Mouse (Mus musculus) ES-Bruce4 (cell line): Measurements from ENCODE around the gene Avp. TPM values are rescaled to one million over a fixed set of nuclear protein-coding genes. Genes with fewer than 3 reads are reported as not detected.

Experiments
- H3K27ac ChIP-seq: 2 replicates; pipeline ENCODE4 v1.5.1; 2012; ENCODE audit warnings: low read length, inconsistent platforms; ENCODE audit not compliant: insufficient read depth
- H3K27me3 ChIP-seq: 2 replicates; pipeline ENCODE4 v1.6.1; 2012; ENCODE audit warnings: mild to moderate bottlenecking, low read length, inconsistent platforms; ENCODE audit not compliant: control insufficient read depth, poor library complexity, insufficient read depth, severe bottlenecking
- H3K36me3 ChIP-seq: 2 replicates; pipeline ENCODE4 v1.6.1; 2012; ENCODE audit warnings: inconsistent platforms, mild to moderate bottlenecking, low read length, moderate library complexity; ENCODE audit not compliant: control insufficient read depth, poor library complexity, insufficient read depth, severe bottlenecking
- H3K4me1 ChIP-seq: one replicate; pipeline ENCODE4 v1.8.1; 2011; ENCODE audit warnings: low read length; ENCODE audit not compliant: control insufficient read depth, insufficient read depth
- H3K4me3 ChIP-seq: 2 replicates; pipeline ENCODE4 v1.5.1; 2011; ENCODE audit warnings: low read depth, mild to moderate bottlenecking, low read length
- H3K9ac ChIP-seq: 2 replicates; pipeline ENCODE4 v1.6.1; 2012; ENCODE audit warnings: low read depth, mild to moderate bottlenecking, inconsistent platforms; ENCODE audit not compliant: poor library complexity, severe bottlenecking
- H3K9me3 ChIP-seq: replicated peaks from 2 replicates; pipeline ENCODE4 v1.6.1; 2012; ENCODE audit warnings: mild to moderate bottlenecking, low read length, inconsistent platforms; ENCODE audit not compliant: control insufficient read depth, poor library complexity, insufficient read depth, severe bottlenecking
- CTCF ChIP-seq: IDR thresholded peaks from one replicate; pipeline ENCODE4 v1.8.1; 2011; ENCODE audit warnings: low read depth, low read length
- EP300 ChIP-seq: IDR thresholded peaks from 2 replicates; pipeline ENCODE4 v1.6.1; 2011; ENCODE audit warnings: low read depth, low read length; ENCODE audit not compliant: insufficient read depth
- POLR2A ChIP-seq: IDR thresholded peaks from one replicate; pipeline ENCODE4 v1.8.1; 2011; ENCODE audit warnings: low read length; ENCODE audit not compliant: insufficient read depth
- polyA plus RNA-seq: library from polyadenylated mRNA; stranded (reverse); fragments of >200 nt; gene quantifications from 2 replicates; pipeline ENCODE4 v1.2.4, GENCODE M21; 2011; ENCODE audit warnings: low read depth; ENCODE audit not compliant: missing spikeins, insufficient read depth, insufficient read length

Gene Avp
- polyA plus RNA-seq, 1 experiment: not detected

- TF ChIP-seq EP300 (no peak), CTCF (no peak), POLR2A (no peak)
- Histone ChIP-seq H3K4me3 (no peak overlapping the region), H3K9me3 (no peaks in the 10 kb centered on the region), H3K36me3 (0 out of 2 replicates have a peak, but pooled peaks cover 3% of the 10 kb centered on the region), H3K9ac (no peak overlapping the region), H3K27ac (no peak overlapping the region), H3K27me3 (no peaks in the 10 kb centered on the region), H3K4me1 (no peaks in the 10 kb centered on the region)
These were observed 47.3 kb downstream of the Avp start for GRCm38 (mm10) chr2:130535017-130535416.

- Histone ChIP-seq H3K27ac (no peak overlapping the region), H3K9ac (no peak overlapping the region), H3K9me3 (no peaks in the 10 kb centered on the region), H3K27me3 (no peaks in the 10 kb centered on the region), H3K4me3 (no peak overlapping the region), H3K4me1 (no peaks in the 10 kb centered on the region), H3K36me3 (0 out of 2 replicates have a peak, but pooled peaks cover 3% of the 10 kb centered on the region)
- TF ChIP-seq POLR2A: no peak
- no peak for TF ChIP-seq EP300
- no peak for TF ChIP-seq CTCF
These were observed 50.2 kb downstream of the Avp start for GRCm38 (mm10) chr2:130532201-130532600.

Other genes starting within 250 kb of the Avp start
- 8.1 and 10.9 TPM in 2 replicates for gene Cpxm1, start 185.0 kb downstream of the Avp start, polyA plus RNA-seq
- not detected in 2 replicates for gene Gm28372, start 177.3 kb downstream of the Avp start, polyA plus RNA-seq
- gene 1700020A23Rik, start 177.3 kb downstream of the Avp start, polyA plus RNA-seq: not detected in 2 replicates
- gene Tmem239, start 176.1 kb downstream of the Avp start, polyA plus RNA-seq: not detected in 2 replicates
- 119 and 121 TPM in 2 replicates for gene Vps16, start 158.2 kb downstream of the Avp start, polyA plus RNA-seq
- gene Pced1a, start 157.9 kb downstream of the Avp start, polyA plus RNA-seq: 16.3 and 18.4 TPM in 2 replicates
- gene Ptpra, start 132.3 kb downstream of the Avp start, polyA plus RNA-seq: 72.8 and 77.6 TPM in 2 replicates
- 13.3 and 17.0 TPM in 2 replicates for gene Mrps26, start 18.8 kb downstream of the Avp start, polyA plus RNA-seq
- not detected in 2 replicates for gene Oxt, start 6.4 kb downstream of the Avp start, polyA plus RNA-seq
- 21.5 and 22.5 TPM in 2 replicates for gene Fastkd5, start 47.5 kb upstream of the Avp start, polyA plus RNA-seq
- gene Ubox5, start 47.5 kb upstream of the Avp start, polyA plus RNA-seq: 10.4 and 11.6 TPM in 2 replicates
- gene Lzts3, start 60.2 kb upstream of the Avp start, polyA plus RNA-seq: 2.4 and 2.8 TPM in 2 replicates
- 38.9 and 39.3 TPM in 2 replicates for gene Ddrgk1, start 82.1 kb upstream of the Avp start, polyA plus RNA-seq
- 137 and 139 TPM in 2 replicates for gene Itpa, start 85.1 kb upstream of the Avp start, polyA plus RNA-seq
- gene Slc4a11, start 115.0 kb upstream of the Avp start, polyA plus RNA-seq: 27.1 and 29.9 TPM in 2 replicates